Mouse (Mus musculus) hindbrain, postnatal 0 days (tissue): ENCODE measurements around the gene Gm42674. TPM values are rescaled to one million over a fixed set of nuclear protein-coding genes. Genes with fewer than 3 reads are reported as not detected.

ENCODE experiments used
- ATAC-seq: fragments of 200-750 bp; cut with Nextera tagmentation; 2 replicates; pipeline ENCODE4 v1.8.0; 2017; ENCODE audit warnings: mild to moderate bottlenecking, moderate TSS enrichment, moderate library complexity
- DNase-seq: peaks from one replicate; pipeline ENCODE4 v3.0.0-alpha.2; 2015; ENCODE audit warnings: low spot score
- H3K27ac ChIP-seq: fragments of 300-500 bp; sonication (generic); 2 replicates; pipeline ENCODE4 v1.5.1; 2014; ENCODE audit warnings: mild to moderate bottlenecking
- H3K27me3 ChIP-seq: fragments of 300-500 bp; sonication (generic); 2 replicates; pipeline ENCODE4 v1.6.1; 2014; ENCODE audit warnings: low read length, mixed read lengths; ENCODE audit not compliant: insufficient read depth
- H3K36me3 ChIP-seq: fragments of 300-500 bp; sonication (generic); 2 replicates; pipeline ENCODE4 v1.6.1; 2014; ENCODE audit warnings: low read length, mixed read lengths; ENCODE audit not compliant: insufficient read depth
- H3K4me1 ChIP-seq: fragments of 300-500 bp; sonication (generic); 2 replicates; pipeline ENCODE4 v1.6.1; 2014; ENCODE audit warnings: antibody characterized with exemption, low read length, mixed read lengths; ENCODE audit not compliant: insufficient read depth
- H3K4me2 ChIP-seq: fragments of 300-500 bp; sonication (generic); 2 replicates; pipeline ENCODE4 v1.6.1; 2014; ENCODE audit warnings: low read depth, mild to moderate bottlenecking, low read length, moderate library complexity, mixed read lengths
- H3K4me3 ChIP-seq: fragments of 300-500 bp; sonication (generic); 2 replicates; pipeline ENCODE4 v1.5.1; 2014; ENCODE audit warnings: low read length
- H3K9ac ChIP-seq: fragments of 300-500 bp; sonication (generic); replicated peaks from 2 replicates; pipeline ENCODE4 v1.6.1; 2014; ENCODE audit warnings: mild to moderate bottlenecking, low read length, moderate library complexity, mixed read lengths
- H3K9me3 ChIP-seq: fragments of 300-500 bp; sonication (generic); 2 replicates; pipeline ENCODE4 v1.6.1; 2016; ENCODE audit warnings: low read length, mixed read lengths
- CTCF ChIP-seq: IDR thresholded peaks from 2 replicates; pipeline ENCODE4 v1.5.1; 2016; ENCODE audit warnings: antibody characterized with exemption, control low read depth, low read depth
- WGBS: fragments of 180-500 bp; shearing (Covaris S2); extraction: QIAGEN DNeasy Blood & Tissue Kit; methylation state at CpG from one replicate; pipeline ENCODE4 v1.1.7; 2014; 5-methylcytosine and 5-hydroxymethylcytosine counted together
- polyA plus RNA-seq: library from polyadenylated mRNA; unstranded; fragments of >200 nt; fragmentation: Nextera tagmentation; extraction: Ambion mirVana; gene quantifications from 2 replicates; pipeline ENCODE4 v1.2.1, GENCODE M21; 2015
- total RNA-seq: library from RNA; depleted of rRNA; stranded (reverse); fragments of >200 nt; gene quantifications from 2 replicates; pipeline ENCODE4 v1.2.3, GENCODE M21; 2014

Gm42674 gene
- total and polyA plus RNA-seq, 2 experiments from 2014 or later = not detected

DNA sequence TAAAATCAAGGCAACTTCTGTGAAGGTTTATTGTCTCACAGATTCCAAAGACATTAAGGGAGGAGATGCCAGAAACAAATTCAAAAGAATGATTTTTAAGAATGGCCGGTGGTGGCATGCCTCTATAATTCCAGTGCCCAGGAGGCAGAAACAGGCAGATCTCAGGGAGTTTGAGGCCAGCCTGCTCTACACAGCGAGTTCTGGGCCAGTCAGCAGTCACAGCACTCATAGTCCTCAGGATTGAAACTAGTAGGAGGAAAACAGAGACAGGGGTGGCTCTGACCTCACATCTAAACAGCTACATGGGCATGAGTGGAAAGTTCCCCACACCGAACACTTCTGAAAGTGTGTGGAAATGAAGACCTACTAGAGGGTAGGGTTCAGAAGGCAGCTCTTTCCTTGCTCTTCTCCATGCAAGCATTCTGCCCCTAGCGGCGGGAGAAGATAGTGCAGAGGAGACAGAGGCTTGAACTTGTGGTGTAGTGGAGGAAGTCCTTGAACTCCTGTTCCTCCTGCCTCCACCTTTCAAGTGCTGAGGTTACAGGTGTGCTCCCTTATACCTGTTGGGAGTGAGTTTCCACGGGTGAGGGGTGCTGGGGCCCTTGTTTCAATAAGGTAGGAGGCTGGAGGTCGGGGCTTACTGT is 37.9 kb downstream of the Gm42674 start:
- H3K27me3 ChIP-seq = no peaks in the 10 kb centered on the region
- H3K4me2 ChIP-seq = no peak overlapping the region
- H3K4me1 ChIP-seq = no peaks in the 10 kb centered on the region
- TF ChIP-seq CTCF = peak; percentile 63
- H3K9me3 ChIP-seq = no peaks in the 10 kb centered on the region
- ATAC-seq (no peak), DNase-seq (no peak)
- WGBS = 60% methylated on average over 7 of the region's 7 CpGs
- H3K27ac ChIP-seq = no peak overlapping the region
- no peaks in the 10 kb centered on the region for H3K36me3 ChIP-seq
- H3K9ac ChIP-seq = no peak overlapping the region
- no peak overlapping the region for H3K4me3 ChIP-seq

DNA sequence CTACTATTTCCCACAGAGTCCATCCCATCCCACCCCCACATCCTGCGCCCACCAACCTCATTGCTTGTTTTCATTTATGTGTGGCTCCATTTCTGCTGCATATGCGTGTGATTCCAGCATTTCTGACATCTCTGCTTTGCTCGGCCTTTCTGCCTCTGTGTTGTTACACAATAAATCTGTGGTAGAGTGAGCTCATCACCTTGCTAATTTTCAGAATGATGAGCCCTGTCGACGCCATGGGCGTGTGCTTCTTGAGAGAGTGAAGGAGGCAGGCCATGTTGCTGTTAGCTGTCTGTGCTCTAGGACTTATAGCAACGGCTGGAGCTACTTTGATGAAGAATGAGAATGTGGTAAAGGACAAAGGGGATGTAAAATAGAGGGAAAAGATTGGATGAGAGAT is 39.3 kb downstream of the Gm42674 start:
- no peak for DNase-seq
- H3K4me1 ChIP-seq = no peaks in the 10 kb centered on the region
- no peaks in the 10 kb centered on the region for H3K36me3 ChIP-seq
- no peaks in the 10 kb centered on the region for H3K27me3 ChIP-seq
- H3K4me3 ChIP-seq = no peak overlapping the region
- 88% methylated on average over 7 of the region's 7 CpGs for WGBS
- H3K27ac ChIP-seq = no peak overlapping the region
- no peak overlapping the region for H3K9ac ChIP-seq
- ATAC-seq = no peak
- TF ChIP-seq CTCF = no peak
- no peaks in the 10 kb centered on the region for H3K9me3 ChIP-seq
- H3K4me2 ChIP-seq = no peak overlapping the region

GRCm38 (mm10) chr3:90644220-90644619 is 42.5 kb downstream of the Gm42674 start:
- no peak overlapping the region for H3K4me3 ChIP-seq
- H3K4me2 ChIP-seq = no peak overlapping the region
- no peak overlapping the region for H3K9ac ChIP-seq
- WGBS = 51% methylated on average over 3 of the region's 3 CpGs
- H3K27me3 ChIP-seq = no peaks in the 10 kb centered on the region
- no peak for ATAC-seq
- no peaks in the 10 kb centered on the region for H3K9me3 ChIP-seq
- TF ChIP-seq CTCF = peak; percentile 60
- H3K36me3 ChIP-seq = no peaks in the 10 kb centered on the region
- no peaks in the 10 kb centered on the region for H3K4me1 ChIP-seq
- no peak overlapping the region for H3K27ac ChIP-seq
- no peak for DNase-seq

GRCm38 (mm10) chr3:90647291-90647690 is 45.6 kb downstream of the Gm42674 start:
- Histone ChIP-seq H3K4me1 (no peaks in the 10 kb centered on the region), H3K36me3 (no peaks in the 10 kb centered on the region), H3K27me3 (no peaks in the 10 kb centered on the region), H3K4me2 (no peak overlapping the region), H3K9ac (no peak overlapping the region), H3K27ac (no peak overlapping the region), H3K4me3 (no peak overlapping the region), H3K9me3 (no peaks in the 10 kb centered on the region)
- no peak for ATAC-seq
- no peak for TF ChIP-seq CTCF
- 88% methylated on average over 1 of the region's 1 CpGs for WGBS
- no peak for DNase-seq

DNA sequence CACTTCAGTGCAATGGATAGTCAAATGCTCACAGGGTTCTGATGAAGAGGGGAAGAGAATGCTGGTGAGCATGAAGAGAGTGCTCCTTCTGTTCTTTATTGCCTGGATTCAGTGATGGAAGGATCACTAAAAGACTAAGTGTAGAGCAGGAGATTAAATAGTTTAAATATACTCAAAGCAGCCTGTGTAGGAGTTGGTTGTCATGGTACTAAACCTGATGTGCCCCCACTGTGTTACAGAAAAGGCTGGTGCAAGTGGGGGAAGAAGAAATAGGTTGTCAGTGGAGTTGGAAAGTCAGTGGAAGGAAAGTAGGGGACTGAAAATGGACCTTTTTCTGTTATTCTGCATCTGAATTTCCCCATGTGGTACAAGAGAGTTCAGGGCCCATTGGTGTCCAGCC is 47.3 kb downstream of the Gm42674 start:
- DNase-seq = no peak
- no peak for ATAC-seq
- Histone ChIP-seq H3K4me2 (no peak overlapping the region), H3K27ac (no peak overlapping the region), H3K9ac (no peak overlapping the region), H3K4me1 (no peaks in the 10 kb centered on the region), H3K4me3 (no peak overlapping the region), H3K36me3 (no peaks in the 10 kb centered on the region), H3K27me3 (no peaks in the 10 kb centered on the region), H3K9me3 (no peaks in the 10 kb centered on the region)
- no peak for TF ChIP-seq CTCF

DNA sequence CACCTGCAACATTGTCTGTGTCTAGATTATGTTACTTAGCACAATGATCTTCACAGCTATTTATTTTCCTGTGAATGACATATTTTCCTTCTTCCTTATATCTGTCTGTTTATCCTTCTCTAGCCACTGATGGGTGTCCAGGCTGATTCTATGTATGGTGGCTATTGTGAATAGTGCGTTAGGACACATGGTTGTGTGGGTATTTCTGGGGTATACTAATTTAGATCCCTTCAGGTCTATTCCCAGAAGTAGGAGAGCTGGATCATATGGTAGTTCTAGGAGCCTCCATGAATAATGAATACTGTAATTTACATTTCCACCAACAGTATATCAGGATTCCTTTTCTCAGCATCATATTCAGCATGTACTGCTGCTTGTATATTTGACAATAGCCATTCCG is 48.1 kb downstream of the Gm42674 start:
- H3K4me2 ChIP-seq = no peak overlapping the region
- DNase-seq = no peak
- no peak overlapping the region for H3K4me3 ChIP-seq
- no peak overlapping the region for H3K9ac ChIP-seq
- no peaks in the 10 kb centered on the region for H3K4me1 ChIP-seq
- H3K36me3 ChIP-seq = no peaks in the 10 kb centered on the region
- H3K27ac ChIP-seq = no peak overlapping the region
- H3K9me3 ChIP-seq = no peaks in the 10 kb centered on the region
- 96% methylated on average over 2 of the region's 2 CpGs for WGBS
- H3K27me3 ChIP-seq = no peaks in the 10 kb centered on the region
- no peak for ATAC-seq
- TF ChIP-seq CTCF = no peak

DNA sequence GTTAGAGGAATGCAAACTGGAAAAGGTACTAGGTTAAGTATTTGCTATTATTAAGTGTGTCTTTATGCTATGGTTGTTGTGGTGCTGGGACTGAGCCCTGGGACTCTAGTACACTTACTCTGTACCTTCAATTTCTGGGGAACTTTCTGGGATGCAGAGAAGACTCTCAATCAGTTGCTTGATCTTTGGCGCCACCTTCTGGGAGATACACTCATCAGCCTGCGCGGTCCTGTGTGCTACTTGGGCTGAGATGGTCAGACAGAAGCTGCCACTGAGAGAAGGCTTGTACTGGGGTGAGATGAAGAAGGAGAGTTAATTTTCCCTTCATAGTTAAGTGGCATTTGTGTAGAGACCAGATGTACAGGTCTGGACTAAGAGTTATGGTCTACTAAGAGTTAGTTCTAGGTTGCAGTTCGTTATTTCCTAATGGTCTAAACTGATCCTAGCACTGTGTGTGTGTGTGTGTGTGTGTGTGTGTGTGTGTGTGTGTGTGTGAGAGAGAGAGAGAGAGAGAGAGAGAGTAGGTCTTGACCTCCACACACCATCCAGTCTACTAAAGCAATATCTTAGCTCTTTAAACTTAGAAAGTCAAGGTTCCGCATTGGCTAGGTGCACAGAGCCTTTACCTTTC is 51.3 kb downstream of the Gm42674 start:
- Histone ChIP-seq H3K27me3 (no peaks in the 10 kb centered on the region), H3K4me2 (no peak overlapping the region), H3K9me3 (no peaks in the 10 kb centered on the region), H3K4me3 (no peak overlapping the region), H3K9ac (no peak overlapping the region), H3K27ac (no peak overlapping the region), H3K36me3 (no peaks in the 10 kb centered on the region), H3K4me1 (no peaks in the 10 kb centered on the region)
- ATAC-seq (peak; percentile 89), DNase-seq (peak; percentile 91)
- peak; percentile 87 for TF ChIP-seq CTCF
- 34% methylated on average over 5 of the region's 5 CpGs for WGBS
